Mouse (Mus musculus): ENCODE data around the gene Kmt2e. TPM values are rescaled to one million over a fixed set of nuclear protein-coding genes. Genes with fewer than 3 reads are reported as not detected.

The Kmt2e gene
- polyA plus RNA-seq, 1 experiment, result 19.8 TPM

- H3K27ac ChIP-seq (ENCODE audit: insufficient read depth, low read depth, low read length), result no peak overlapping the region
- H3K4me3 ChIP-seq (ENCODE audit: insufficient read depth, low read depth, low read length), result no peak overlapping the region
- H3K4me1 ChIP-seq (ENCODE audit: control insufficient read depth, insufficient read depth, low read length), result no peaks in the 10 kb centered on the region
- WGBS, result 99% methylated on average over 5 of the region's 5 CpGs
- no peaks in the 10 kb centered on the region for H3K27me3 ChIP-seq (replicated peaks; ENCODE audit: control insufficient read depth, insufficient read depth, low read length)
- TF ChIP-seq POLR2A (IDR thresholded peaks at IDR 0.05; ENCODE audit: low read depth, low read length) (no peak), CTCF (conservative IDR thresholded peaks at IDR 0.05; ENCODE audit: insufficient read depth, insufficient read length, low read depth, low read length) (no peak)
- no peak for DNase-seq
- no peaks in the 10 kb centered on the region for H3K36me3 ChIP-seq (ENCODE audit: control insufficient read depth, insufficient read depth, low read length)
Measured at GRCm38 (mm10) chr5:23511456-23511855, 77.2 kb downstream of the Kmt2e start.

DNA sequence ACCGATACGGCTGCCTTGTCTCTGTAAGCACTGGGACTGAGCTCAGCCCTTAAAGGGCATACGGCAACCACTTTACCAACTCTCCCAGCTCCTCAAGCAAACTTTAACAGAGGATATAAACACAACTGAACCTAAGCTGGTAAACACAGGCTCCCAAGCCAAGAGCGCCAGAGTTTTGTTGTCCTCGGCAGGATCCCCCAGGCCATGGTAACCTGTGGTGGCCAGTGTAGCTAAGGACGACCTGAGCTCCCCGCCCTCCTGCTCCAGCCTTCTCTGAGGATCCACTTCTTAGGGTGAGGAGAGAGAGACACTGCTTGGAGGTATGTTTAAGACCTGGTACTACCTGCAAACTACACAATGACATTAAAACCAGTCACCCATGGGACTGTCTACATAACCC lies 78.3 kb downstream of the Kmt2e start:
- no peaks in the 10 kb centered on the region for H3K4me1 ChIP-seq (ENCODE audit: control insufficient read depth, insufficient read depth, low read length)
- H3K27ac ChIP-seq (ENCODE audit: insufficient read depth, low read depth, low read length), result no peak overlapping the region
- TF ChIP-seq CTCF (conservative IDR thresholded peaks at IDR 0.05; ENCODE audit: insufficient read depth, insufficient read length, low read depth, low read length) (no peak), POLR2A (IDR thresholded peaks at IDR 0.05; ENCODE audit: low read depth, low read length) (no peak)
- no peaks in the 10 kb centered on the region for H3K36me3 ChIP-seq (ENCODE audit: control insufficient read depth, insufficient read depth, low read length)
- H3K4me3 ChIP-seq (ENCODE audit: insufficient read depth, low read depth, low read length), result no peak overlapping the region
- DNase-seq, result no peak
- H3K27me3 ChIP-seq (replicated peaks; ENCODE audit: control insufficient read depth, insufficient read depth, low read length), result no peaks in the 10 kb centered on the region
- WGBS, result 91% methylated on average over 7 of the region's 7 CpGs

DNA sequence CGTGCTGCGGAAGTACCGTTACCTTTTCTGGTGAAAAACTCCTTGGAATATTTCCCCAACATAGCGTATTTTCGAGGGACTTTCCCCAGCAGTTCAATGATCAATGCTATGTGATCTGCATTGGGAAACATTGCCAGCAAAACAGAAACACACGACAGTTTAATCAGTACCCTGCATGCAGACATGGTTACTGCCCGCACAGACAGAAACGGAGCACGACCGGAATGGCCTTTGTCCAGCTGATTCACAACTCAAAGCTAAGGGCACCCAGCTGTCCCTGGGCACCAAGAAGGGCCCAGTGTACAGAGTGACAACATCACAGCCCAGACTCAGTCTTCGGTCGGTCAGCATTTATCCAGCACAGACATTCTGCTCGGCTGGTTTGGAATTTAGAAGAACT lies 79.2 kb downstream of the Kmt2e start:
- H3K36me3 ChIP-seq (ENCODE audit: control insufficient read depth, insufficient read depth, low read length), result no peaks in the 10 kb centered on the region

GRCm38 (mm10) chr5:23515038-23515437 lies 80.8 kb downstream of the Kmt2e start:
- H3K27ac ChIP-seq (ENCODE audit: insufficient read depth, low read depth, low read length), result no peak overlapping the region
- 89% methylated on average over 10 of the region's 10 CpGs for WGBS
- DNase-seq, result no peak
- no peaks in the 10 kb centered on the region for H3K27me3 ChIP-seq (replicated peaks; ENCODE audit: control insufficient read depth, insufficient read depth, low read length)
- no peaks in the 10 kb centered on the region; the same call in 1 of the 2 replicates for H3K4me1 ChIP-seq (ENCODE audit: control insufficient read depth, insufficient read depth, low read length)
- H3K36me3 ChIP-seq (ENCODE audit: control insufficient read depth, insufficient read depth, low read length), result no peaks in the 10 kb centered on the region
- H3K4me3 ChIP-seq (ENCODE audit: insufficient read depth, low read depth, low read length), result no peak overlapping the region
- no peak for TF ChIP-seq CTCF (conservative IDR thresholded peaks at IDR 0.05; ENCODE audit: insufficient read depth, insufficient read length, low read depth, low read length)

More for the DNA sequence above, 79.2 kb downstream of the Kmt2e start:
- Histone ChIP-seq H3K27me3 (replicated peaks; ENCODE audit: control insufficient read depth, insufficient read depth, low read length) (no peaks in the 10 kb centered on the region), H3K4me3 (ENCODE audit: insufficient read depth, low read depth, low read length) (no peak overlapping the region), H3K4me1 (ENCODE audit: control insufficient read depth, insufficient read depth, low read length) (no peaks in the 10 kb centered on the region), H3K27ac (ENCODE audit: insufficient read depth, low read depth, low read length) (no peak overlapping the region)
- no peak for TF ChIP-seq CTCF (conservative IDR thresholded peaks at IDR 0.05; ENCODE audit: insufficient read depth, insufficient read length, low read depth, low read length)
- no peak for TF ChIP-seq POLR2A (IDR thresholded peaks at IDR 0.05; ENCODE audit: low read depth, low read length)
- WGBS, result 68% methylated on average over 13 of the region's 13 CpGs
- peak; percentile 60 for DNase-seq

GRCm38 (mm10) chr5:23516962-23517361 lies 82.7 kb downstream of the Kmt2e start:
- H3K36me3 ChIP-seq (ENCODE audit: control insufficient read depth, insufficient read depth, low read length), result no peaks in the 10 kb centered on the region
- no peaks in the 10 kb centered on the region; the same call in 1 of the 2 replicates for H3K4me1 ChIP-seq (ENCODE audit: control insufficient read depth, insufficient read depth, low read length)
- H3K27me3 ChIP-seq (replicated peaks; ENCODE audit: control insufficient read depth, insufficient read depth, low read length), result no peaks in the 10 kb centered on the region
- 99% methylated on average over 3 of the region's 3 CpGs for WGBS
- H3K27ac ChIP-seq (ENCODE audit: insufficient read depth, low read depth, low read length), result no peak overlapping the region
- no peak for DNase-seq
- TF ChIP-seq POLR2A (IDR thresholded peaks at IDR 0.05; ENCODE audit: low read depth, low read length), result no peak
- TF ChIP-seq CTCF (conservative IDR thresholded peaks at IDR 0.05; ENCODE audit: insufficient read depth, insufficient read length, low read depth, low read length), result no peak
- H3K4me3 ChIP-seq (ENCODE audit: insufficient read depth, low read depth, low read length), result no peak overlapping the region

DNA sequence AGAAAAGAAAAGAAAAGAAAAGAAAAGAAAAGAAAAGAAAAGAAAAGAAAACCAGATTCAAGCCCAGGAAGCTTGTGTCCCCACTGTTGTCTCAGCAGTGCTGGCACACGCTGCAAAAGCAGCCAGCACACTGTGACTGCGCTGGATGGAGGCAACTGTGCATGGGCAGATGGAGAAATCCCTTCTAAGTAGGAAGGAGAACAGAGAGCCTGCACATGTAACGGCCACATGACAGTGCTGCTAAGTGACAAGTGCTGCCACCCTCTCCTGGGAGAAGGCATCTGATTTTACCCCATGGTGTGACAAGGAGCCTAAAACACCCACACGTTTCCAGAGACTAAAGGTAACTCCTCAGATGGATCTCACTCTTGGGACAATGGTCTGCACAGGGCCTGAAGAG lies 83.6 kb downstream of the Kmt2e start:
- Histone ChIP-seq H3K27ac (ENCODE audit: insufficient read depth, low read depth, low read length) (no peak overlapping the region), H3K36me3 (ENCODE audit: control insufficient read depth, insufficient read depth, low read length) (no peaks in the 10 kb centered on the region), H3K27me3 (replicated peaks; ENCODE audit: control insufficient read depth, insufficient read depth, low read length) (no peaks in the 10 kb centered on the region), H3K4me1 (ENCODE audit: control insufficient read depth, insufficient read depth, low read length) (no peaks in the 10 kb centered on the region; the same call in 1 of the 2 replicates), H3K4me3 (ENCODE audit: insufficient read depth, low read depth, low read length) (no peak overlapping the region)
- DNase-seq, result no peak
- 95% methylated on average over 4 of the region's 4 CpGs for WGBS
- TF ChIP-seq POLR2A (IDR thresholded peaks at IDR 0.05; ENCODE audit: low read depth, low read length), result no peak
- no peak for TF ChIP-seq CTCF (conservative IDR thresholded peaks at IDR 0.05; ENCODE audit: insufficient read depth, insufficient read length, low read depth, low read length)

- no peaks in the 10 kb centered on the region; the same call in 1 of the 2 replicates for H3K4me1 ChIP-seq (ENCODE audit: control insufficient read depth, insufficient read depth, low read length)
- no peaks in the 10 kb centered on the region for H3K27me3 ChIP-seq (replicated peaks; ENCODE audit: control insufficient read depth, insufficient read depth, low read length)
- no peaks in the 10 kb centered on the region for H3K36me3 ChIP-seq (ENCODE audit: control insufficient read depth, insufficient read depth, low read length)
- WGBS, result 28% methylated on average over 3 of the region's 3 CpGs
- TF ChIP-seq CTCF (conservative IDR thresholded peaks at IDR 0.05; ENCODE audit: insufficient read depth, insufficient read length, low read depth, low read length) (no peak), POLR2A (IDR thresholded peaks at IDR 0.05; ENCODE audit: low read depth, low read length) (no peak)
- no peak overlapping the region for H3K27ac ChIP-seq (ENCODE audit: insufficient read depth, low read depth, low read length)
- DNase-seq, result peak; percentile 43
- no peak overlapping the region for H3K4me3 ChIP-seq (ENCODE audit: insufficient read depth, low read depth, low read length)
Measured at GRCm38 (mm10) chr5:23518673-23519072, 84.4 kb downstream of the Kmt2e start.
